Mouse (Mus musculus) cerebellum, postnatal 14 days (tissue): ENCODE results near the gene Lbr.

Experiments used
- DNase-seq, 2 experiments: peaks; one replicate each; pipeline ENCODE4 v3.0.0; 2021; ENCODE audit warnings: mixed read lengths in 2 of 2

The Lbr gene

DNA sequence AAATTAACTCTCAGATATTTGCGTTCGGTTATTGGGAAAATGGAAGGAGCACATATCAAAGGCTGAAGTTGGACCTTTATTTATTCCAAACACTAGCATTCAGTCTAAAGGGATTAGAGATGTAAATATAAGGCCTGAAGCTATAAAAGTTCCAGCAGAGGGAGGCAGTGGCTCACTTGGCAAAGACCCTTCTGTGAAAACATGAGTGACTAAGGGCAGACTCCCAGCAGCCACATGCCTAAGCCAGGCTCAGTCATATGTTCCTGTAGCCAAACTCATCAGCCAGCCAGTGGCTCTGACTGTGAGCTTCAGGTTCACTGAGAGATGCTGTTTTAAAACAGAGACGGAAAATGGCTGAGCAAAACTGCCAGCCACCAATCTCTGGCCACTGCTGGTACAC lies 71.0 kb downstream of the Lbr start:
- DNase-seq = no peak

DNA sequence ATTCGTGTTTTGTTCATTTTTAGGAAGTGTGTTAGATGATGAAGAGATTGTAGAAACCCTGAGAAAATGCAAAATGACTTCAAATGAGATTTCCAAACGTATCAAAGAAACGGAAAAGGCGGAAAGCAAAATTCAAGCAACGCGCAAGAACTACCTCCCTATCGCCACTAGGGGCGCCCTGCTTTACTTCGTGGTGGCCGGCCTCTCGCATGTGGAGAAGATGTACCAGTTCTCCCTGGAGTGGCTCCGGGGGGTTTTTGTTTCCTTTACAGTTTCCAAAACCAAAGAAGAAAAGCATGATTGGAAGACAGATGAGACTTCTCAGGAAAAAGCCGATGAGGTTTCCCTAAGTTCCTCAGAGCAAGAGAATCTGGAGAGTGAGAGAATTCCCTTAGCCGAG lies 73.5 kb downstream of the Lbr start:
- peak; percentile 4 to 24 for DNase-seq
